Mouse (Mus musculus) common myeloid progenitor, adult 5-6 weeks (primary cell): ENCODE measurements around the gene Olfr279. TPM values are rescaled to one million over a fixed set of nuclear protein-coding genes. Genes with fewer than 3 reads are reported as not detected.

Experiments used
- ATAC-seq: replicated peaks from 2 replicates; pipeline ENCODE4 v1.8.0; 2016; ENCODE audit warnings: low read depth, mild to moderate bottlenecking, moderate TSS enrichment, inconsistent platforms; ENCODE audit not compliant: poor library complexity, severe bottlenecking
- total RNA-seq: library from RNA; stranded (forward); fragments of 200-1000, 187-1606 nt; gene quantifications from 2 replicates; pipeline ENCODE4 v1.2.3, GENCODE M21; 2017

The Olfr279 gene
- total RNA-seq, 1 experiment from 2014 or later, result not detected

DNA sequence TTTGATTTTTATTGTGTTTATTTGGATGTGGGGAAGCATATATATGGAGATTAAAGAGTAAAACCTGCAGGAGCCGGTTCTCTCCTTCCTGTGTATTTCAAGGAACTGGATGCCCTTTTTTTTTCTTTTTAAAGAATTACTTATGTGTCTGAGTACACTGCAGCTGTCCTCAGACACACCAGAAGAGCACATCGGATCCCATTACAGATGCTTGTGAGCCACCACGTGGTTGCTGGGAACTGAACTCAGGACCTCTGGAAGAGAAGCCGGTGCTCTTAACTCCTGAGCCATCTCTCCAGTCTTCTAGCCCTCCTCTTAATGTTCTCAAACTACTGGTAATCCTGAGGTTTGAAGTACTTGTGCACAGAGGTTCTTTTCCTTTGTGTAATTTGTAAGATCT is 45.7 kb downstream of the Olfr279 start:
- no peak for ATAC-seq

DNA sequence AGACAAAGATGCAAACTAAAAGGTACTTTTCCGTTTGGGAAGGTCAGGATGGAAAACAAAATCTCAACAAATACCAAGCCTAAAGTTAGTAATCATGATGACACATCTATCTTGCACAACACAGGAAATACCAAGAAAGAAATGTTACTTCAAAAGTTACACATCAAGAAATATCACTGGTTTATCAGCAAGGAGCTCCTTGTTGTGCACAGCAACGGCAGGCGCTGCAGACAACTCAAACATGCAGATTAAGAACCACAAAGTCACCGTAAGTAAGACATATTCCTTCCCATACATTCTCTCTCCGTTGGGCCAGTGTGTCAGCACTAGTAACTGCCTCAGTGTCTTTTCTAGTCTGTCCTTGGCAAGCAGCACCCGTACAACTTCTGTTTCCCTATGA is 48.9 kb downstream of the Olfr279 start:
- ATAC-seq, result peak; percentile 39; the same call in 1 of the 2 replicates

DNA sequence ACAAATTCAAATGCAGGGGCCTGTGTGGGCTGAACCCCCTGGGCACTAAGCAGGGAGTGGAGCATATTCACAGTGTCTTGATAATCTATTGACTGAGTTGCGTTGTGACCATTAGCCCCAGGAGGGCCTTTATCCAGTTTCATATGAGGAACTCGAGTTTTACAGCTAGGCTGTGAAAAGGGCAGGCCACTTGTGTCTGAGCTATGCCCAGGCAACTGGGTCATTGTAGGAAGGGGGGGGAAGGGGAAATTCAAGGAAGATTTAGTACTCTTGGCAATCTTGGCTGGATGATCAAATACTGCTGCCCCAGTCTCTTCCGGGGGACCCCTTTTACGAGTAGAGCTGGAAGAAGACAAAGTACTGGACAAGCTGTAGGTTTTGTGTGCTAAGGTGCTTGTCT is 51.1 kb downstream of the Olfr279 start:
- ATAC-seq, result no peak

DNA sequence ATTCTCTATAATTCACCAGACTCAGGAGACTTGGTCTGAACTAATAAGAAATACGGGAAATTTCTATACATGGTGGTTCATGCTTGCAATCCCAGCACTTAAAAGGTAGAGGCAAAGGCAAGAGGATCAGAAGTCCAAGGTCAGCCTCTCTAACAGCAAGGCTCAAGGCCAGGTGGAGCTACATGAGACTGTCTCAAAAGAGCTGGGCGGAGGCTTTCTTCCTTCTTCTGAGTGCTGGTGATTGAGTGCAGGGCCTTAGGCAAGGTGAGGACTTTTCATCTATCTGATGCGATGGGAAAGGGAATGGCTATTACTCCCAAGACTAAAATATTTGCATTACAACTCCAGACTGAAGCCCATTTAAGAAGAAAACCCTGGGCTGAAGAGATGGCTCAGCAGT is 52.9 kb downstream of the Olfr279 start:
- ATAC-seq, result no peak

DNA sequence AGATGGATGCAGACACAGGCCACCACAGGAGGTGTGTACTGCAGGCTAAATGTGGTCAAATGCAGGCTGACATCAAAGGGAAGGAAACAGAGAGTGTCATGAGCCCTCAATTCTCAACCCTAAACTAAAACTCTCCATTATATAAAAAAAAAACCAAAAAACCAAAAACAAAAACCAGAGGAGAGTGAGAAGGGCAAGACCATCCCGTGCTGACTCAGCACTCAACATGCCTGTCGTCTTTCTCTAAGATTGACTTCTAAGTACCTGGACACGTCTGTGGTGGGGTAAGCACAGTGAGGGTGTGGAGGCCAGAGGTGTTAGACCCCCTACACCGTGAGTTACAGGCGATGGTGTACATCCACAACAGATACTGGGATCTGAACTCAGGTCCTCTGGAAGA is 54.6 kb downstream of the Olfr279 start:
- no peak for ATAC-seq

Other genes starting within 250 kb of the Olfr279 start
- gene H1fnt, start 235.1 kb upstream of the Olfr279 start, total RNA-seq, result not detected in 2 replicates
- not detected in 2 replicates for gene Zfp641, start 196.2 kb upstream of the Olfr279 start, total RNA-seq
- not detected in 2 replicates for gene Olfr285, start 175.0 kb upstream of the Olfr279 start, total RNA-seq
- not detected in 2 replicates for gene Olfr284, start 151.4 kb upstream of the Olfr279 start, total RNA-seq
- not detected in 2 replicates for gene Olfr283, start 111.5 kb upstream of the Olfr279 start, total RNA-seq
- gene Olfr282, start 61.2 kb upstream of the Olfr279 start, total RNA-seq, result not detected in 2 replicates
- not detected in 2 replicates for gene Olfr281, start 39.8 kb upstream of the Olfr279 start, total RNA-seq
- not detected in 2 replicates for gene OR5BS1P, start 22.5 kb upstream of the Olfr279 start, total RNA-seq
- not detected in 2 replicates for gene Lalba, start 9.7 kb upstream of the Olfr279 start, total RNA-seq
- 57.1 and 63.0 TPM in 2 replicates for gene Kansl2, start 41.9 kb downstream of the Olfr279 start, total RNA-seq
- gene Ccnt1, start 78.5 kb downstream of the Olfr279 start, total RNA-seq, result 52.6 and 74.4 TPM in 2 replicates
- gene 4930415O20Rik, start 78.6 kb downstream of the Olfr279 start, total RNA-seq, result not detected in 2 replicates
- 23.4 and 32.4 TPM in 2 replicates for gene Adcy6, start 117.7 kb downstream of the Olfr279 start, total RNA-seq
- not detected in 2 replicates for gene Cacnb3, start 138.4 kb downstream of the Olfr279 start, total RNA-seq
- gene Ddx23, start 170.5 kb downstream of the Olfr279 start, total RNA-seq, result 84.4 and 114 TPM in 2 replicates
- gene Rnd1, start 185.1 kb downstream of the Olfr279 start, total RNA-seq, result 0.23 TPM in 1 of 2 replicates, not detected in the other
- not detected in 2 replicates for gene Ccdc65, start 215.8 kb downstream of the Olfr279 start, total RNA-seq
- gene Fkbp11, start 235.8 kb downstream of the Olfr279 start, total RNA-seq, result 16.9 and 21.6 TPM in 2 replicates